Mouse (Mus musculus) testis, adult 2 months (tissue): ENCODE data around the gene Pgls. TPM values are rescaled to one million over a fixed set of nuclear protein-coding genes. Genes with fewer than 3 reads are reported as not detected.

Experiments
- H3K27ac ChIP-seq: fragments of 200-500 bp; 2 replicates; pipeline ENCODE4 v1.5.1; 2012; ENCODE audit warnings: low read depth, low read length; ENCODE audit not compliant: control insufficient read depth, insufficient read depth
- H3K27me3 ChIP-seq: fragments of 200-500 bp; 2 replicates; pipeline ENCODE4 v1.6.1; 2012; ENCODE audit warnings: mild to moderate bottlenecking, low read length, moderate library complexity; ENCODE audit not compliant: control insufficient read depth, insufficient read depth
- H3K36me3 ChIP-seq: fragments of 200-500 bp; 2 replicates; pipeline ENCODE4 v1.6.1; 2012; ENCODE audit warnings: mild to moderate bottlenecking, low read length; ENCODE audit not compliant: control insufficient read depth, insufficient read depth
- H3K4me1 ChIP-seq: fragments of 200-500 bp; 2 replicates; pipeline ENCODE4 v1.6.1; 2012; ENCODE audit warnings: low read length; ENCODE audit not compliant: control insufficient read depth, insufficient read depth
- H3K4me3 ChIP-seq: fragments of 200-500 bp; 2 replicates; pipeline ENCODE4 v1.5.1; 2012; ENCODE audit warnings: low read depth, mild to moderate bottlenecking, low read length, moderate library complexity, mixed read lengths; ENCODE audit not compliant: control insufficient read depth
- CTCF ChIP-seq: fragments of 200-500 bp; IDR thresholded peaks from 2 replicates; pipeline ENCODE4 v1.5.1; 2012; ENCODE audit warnings: low read depth, mild to moderate bottlenecking, inconsistent platforms, low read length, moderate library complexity; ENCODE audit not compliant: control insufficient read depth, insufficient read depth, insufficient replicate concordance
- POLR2A ChIP-seq: fragments of 200-500 bp; IDR thresholded peaks from 2 replicates; pipeline ENCODE4 v1.6.1; 2012; ENCODE audit warnings: low read depth, mild to moderate bottlenecking, inconsistent platforms, low read length, moderate library complexity; ENCODE audit not compliant: control insufficient read depth
- polyA plus RNA-seq: library from polyadenylated mRNA; depleted of rRNA; stranded (reverse); fragments of >200 nt; gene quantifications from 2 replicates; pipeline ENCODE4 v1.2.3, GENCODE M21; 2012; rRNA removed

Gene Pgls
- polyA plus RNA-seq, 1 experiment = 88.4 TPM

- Histone ChIP-seq H3K4me3 (no peak overlapping the region), H3K4me1 (peaks cover 38% of the 10 kb centered on the region), H3K27me3 (no peaks in the 10 kb centered on the region), H3K36me3 (no peaks in the 10 kb centered on the region), H3K27ac (no peak overlapping the region)
- TF ChIP-seq CTCF (no peak), POLR2A (no peak)
Measured at GRCm38 (mm10) chr8:71631897-71632296, 39.9 kb downstream of the Pgls start.

- Histone ChIP-seq H3K27me3 (no peaks in the 10 kb centered on the region), H3K36me3 (no peaks in the 10 kb centered on the region), H3K4me3 (no peak overlapping the region)
Measured at GRCm38 (mm10) chr8:71633164-71633563, 41.2 kb downstream of the Pgls start.

DNA sequence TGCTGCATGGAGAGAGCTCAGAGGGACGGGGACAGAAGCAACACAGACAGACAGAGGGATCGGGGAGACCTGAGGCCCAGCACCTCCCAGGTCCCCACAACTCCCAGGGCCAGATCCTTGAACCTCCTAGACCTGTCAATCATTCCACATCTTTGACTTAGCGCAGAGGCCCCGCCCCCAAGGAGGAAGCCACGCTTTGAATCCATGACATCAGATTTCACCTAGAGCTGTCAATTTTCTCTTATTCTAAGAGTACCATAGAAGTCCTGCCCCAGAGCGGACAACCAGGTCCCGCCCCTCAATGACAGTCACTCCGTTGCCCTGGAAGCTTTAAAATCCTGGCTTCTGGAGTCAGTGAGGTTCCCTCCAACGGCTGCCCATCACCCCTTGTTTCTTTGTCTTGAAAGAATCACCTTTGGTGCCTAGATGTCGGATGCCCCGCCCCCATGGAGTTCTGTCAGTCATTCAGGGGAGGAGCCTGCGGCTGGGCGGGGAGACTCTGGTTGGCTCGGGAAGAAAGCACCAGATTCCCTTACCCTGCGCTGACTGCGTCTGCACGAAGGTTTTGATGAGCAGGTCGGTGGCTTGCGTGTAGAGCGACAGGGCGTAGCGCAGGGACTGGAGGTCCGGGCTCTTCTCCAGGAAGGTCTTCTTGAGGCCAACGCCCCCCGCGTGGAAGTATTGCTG lies 42.1 kb downstream of the Pgls start:
- no peak overlapping the region for H3K27ac ChIP-seq
- TF ChIP-seq POLR2A (no peak), CTCF (no peak)
- no peaks in the 10 kb centered on the region for H3K27me3 ChIP-seq
- peaks cover 29% of the 10 kb centered on the region for H3K4me1 ChIP-seq
- no peaks in the 10 kb centered on the region for H3K36me3 ChIP-seq
- peak overlapping the region; percentile 3 for H3K4me3 ChIP-seq

More at GRCm38 (mm10) chr8:71633164-71633563, 41.2 kb downstream of the Pgls start:
- H3K27ac ChIP-seq = no peak overlapping the region
- peaks cover 35% of the 10 kb centered on the region for H3K4me1 ChIP-seq
- peak; percentile 37; the same call in 1 of the 2 replicates for TF ChIP-seq CTCF
- no peak for TF ChIP-seq POLR2A

GRCm38 (mm10) chr8:71637149-71638095 lies 45.4 kb downstream of the Pgls start:
- Histone ChIP-seq H3K27me3 (no peaks in the 10 kb centered on the region), H3K4me1 (peaks cover 15% of the 10 kb centered on the region), H3K4me3 (no peak overlapping the region), H3K36me3 (no peaks in the 10 kb centered on the region), H3K27ac (no peak overlapping the region)
- TF ChIP-seq POLR2A (no peak), CTCF (no peak)

DNA sequence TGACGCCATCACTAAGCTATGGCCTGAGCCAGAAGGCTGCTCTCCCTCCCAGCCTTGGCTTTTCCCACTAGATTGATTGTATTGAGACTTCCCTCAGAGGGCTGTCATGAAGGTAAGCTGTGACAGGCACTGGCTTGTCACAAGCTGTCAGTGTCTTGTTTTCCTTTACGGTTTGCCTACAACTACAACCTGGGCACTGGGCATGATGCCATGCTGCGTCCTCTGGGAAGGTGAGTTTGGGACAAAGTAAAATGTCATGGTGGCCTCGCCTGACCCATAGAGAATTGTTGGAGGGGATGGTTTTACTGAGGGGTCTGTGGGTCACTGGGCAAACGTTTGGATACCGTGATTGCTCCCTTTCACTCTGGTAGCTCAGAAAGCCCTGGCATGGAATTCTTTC lies 46.3 kb downstream of the Pgls start:
- TF ChIP-seq CTCF (no peak), POLR2A (no peak)
- peaks cover 11% of the 10 kb centered on the region for H3K4me1 ChIP-seq
- H3K27ac ChIP-seq = no peak overlapping the region
- no peak overlapping the region for H3K4me3 ChIP-seq
- no peaks in the 10 kb centered on the region for H3K27me3 ChIP-seq
- no peaks in the 10 kb centered on the region for H3K36me3 ChIP-seq

DNA sequence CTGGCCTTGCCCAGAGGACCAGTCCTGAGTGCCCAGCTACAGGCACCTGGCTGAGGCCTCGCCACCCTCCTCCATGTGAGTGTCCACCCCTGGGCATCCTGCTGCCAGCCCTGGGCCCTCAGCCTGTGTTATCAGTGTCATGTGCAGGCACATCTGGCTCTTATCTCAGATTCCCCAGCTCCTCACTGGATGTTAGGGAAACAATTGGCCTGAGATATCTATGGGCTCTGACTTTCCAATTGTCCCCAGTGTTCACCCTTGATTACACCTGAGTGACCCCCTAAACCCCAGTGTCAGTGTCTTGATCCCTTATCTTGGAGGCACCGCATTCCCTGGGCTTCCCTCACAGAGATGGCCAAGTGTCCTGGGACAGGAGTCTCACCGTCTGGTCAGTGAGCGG lies 47.3 kb downstream of the Pgls start:
- Histone ChIP-seq H3K4me3 (no peak overlapping the region), H3K27ac (no peak overlapping the region), H3K27me3 (no peaks in the 10 kb centered on the region), H3K36me3 (no peaks in the 10 kb centered on the region), H3K4me1 (peaks cover 3% of the 10 kb centered on the region)
- no peak for TF ChIP-seq POLR2A
- TF ChIP-seq CTCF = no peak

- Histone ChIP-seq H3K27me3 (no peaks in the 10 kb centered on the region), H3K4me3 (no peak overlapping the region), H3K27ac (no peak overlapping the region), H3K36me3 (no peaks in the 10 kb centered on the region), H3K4me1 (no peaks in the 10 kb centered on the region)
- no peak for TF ChIP-seq POLR2A
- TF ChIP-seq CTCF = no peak
Measured at GRCm38 (mm10) chr8:71645510-71645909, 53.5 kb downstream of the Pgls start.

Other genes starting within 250 kb of the Pgls start
- gene Use1, start 225.3 kb upstream of the Pgls start, polyA plus RNA-seq = 158 and 169 TPM in 2 replicates
- 36.5 and 45.0 TPM in 2 replicates for gene Ocel1, start 220.9 kb upstream of the Pgls start, polyA plus RNA-seq
- 10.2 and 10.8 TPM in 2 replicates for gene Nr2f6, start 210.2 kb upstream of the Pgls start, polyA plus RNA-seq
- 1.3 and 1.8 TPM in 2 replicates for gene Ushbp1, start 196.4 kb upstream of the Pgls start, polyA plus RNA-seq
- 70.6 and 76.6 TPM in 2 replicates for gene Babam1, start 195.3 kb upstream of the Pgls start, polyA plus RNA-seq
- 1.9 and 2.3 TPM in 2 replicates for gene Ankle1, start 186.2 kb upstream of the Pgls start, polyA plus RNA-seq
- 231 and 283 TPM in 2 replicates for gene Abhd8, start 128.5 kb upstream of the Pgls start, polyA plus RNA-seq
- 14.2 and 19.5 TPM in 2 replicates for gene Mrpl34, start 127.2 kb upstream of the Pgls start, polyA plus RNA-seq
- gene Dda1, start 123.0 kb upstream of the Pgls start, polyA plus RNA-seq = 136 and 152 TPM in 2 replicates
- gene Ano8, start 106.2 kb upstream of the Pgls start, polyA plus RNA-seq = 0.99 and 1.2 TPM in 2 replicates
- 6.1 and 6.3 TPM in 2 replicates for gene Gtpbp3, start 104.1 kb upstream of the Pgls start, polyA plus RNA-seq
- 0.95 and 2.4 TPM in 2 replicates for gene Plvap, start 80.4 kb upstream of the Pgls start, polyA plus RNA-seq
- 0.05 TPM in 1 of 2 replicates, not detected in the other for gene Ccdc194, start 66.5 kb upstream of the Pgls start, polyA plus RNA-seq
- gene Bst2, start 54.7 kb upstream of the Pgls start, polyA plus RNA-seq = 16.0 and 19.8 TPM in 2 replicates
- gene Mvb12a, start 49.3 kb upstream of the Pgls start, polyA plus RNA-seq = 55.1 and 61.7 TPM in 2 replicates
- 0.86 and 0.88 TPM in 2 replicates for gene Tmem221, start 33.3 kb upstream of the Pgls start, polyA plus RNA-seq
- 0.29 and 0.47 TPM in 2 replicates for gene Nxnl1, start 25.6 kb upstream of the Pgls start, polyA plus RNA-seq
- gene Slc27a1, start 23.3 kb upstream of the Pgls start, polyA plus RNA-seq = 72.5 and 82.1 TPM in 2 replicates
- 2.2 and 3.9 TPM in 2 replicates for gene Fam129c, start 5.5 kb downstream of the Pgls start, polyA plus RNA-seq
- 31.0 and 37.4 TPM in 2 replicates for gene Colgalt1, start 18.8 kb downstream of the Pgls start, polyA plus RNA-seq
- gene Unc13a, start 79.6 kb downstream of the Pgls start, polyA plus RNA-seq = 0.28 and 0.33 TPM in 2 replicates
- 6.6 and 8.4 TPM in 2 replicates for gene Jak3, start 84.1 kb downstream of the Pgls start, polyA plus RNA-seq
- gene Insl3, start 97.0 kb downstream of the Pgls start, polyA plus RNA-seq = 4,712 and 6,097 TPM in 2 replicates
- gene B3gnt3, start 109.6 kb downstream of the Pgls start, polyA plus RNA-seq = 0.17 and 0.23 TPM in 2 replicates
- gene Fcho1, start 133.5 kb downstream of the Pgls start, polyA plus RNA-seq = 2.2 and 2.9 TPM in 2 replicates